Mouse (Mus musculus) T-helper 17 cell (primary cell): ENCODE results near the gene 4933417A18Rik.
"Not testable (repeated sequence)": the region's sequence is repeated elsewhere in the genome, so short reads cannot be mapped to it uniquely, and the experiment has no call there.

Experiments
- in situ Hi-C, 2 experiments: fragments of 300-600 bp; cut with MboI, MseI; formaldehyde crosslinking; loops; 1 replicate in 1 of 2; 2 replicates in 1 of 2; pipeline ENCODE4 v1.15.1; 2025; ENCODE audit warnings: high pct_unique_total_duplicates in 2 of 2

Gene 4933417A18Rik

GRCm38 (mm10) chr13:34973770-34974169 is 49.6 kb downstream of the 4933417A18Rik start:
- in situ Hi-C loops: no loop called here

GRCm38 (mm10) chr13:34976116-34976515 is 51.9 kb downstream of the 4933417A18Rik start:
- in situ Hi-C loops: no loop called here

GRCm38 (mm10) chr13:34977410-34977809 is 53.2 kb downstream of the 4933417A18Rik start:
- in situ Hi-C loops: no loop called here

GRCm38 (mm10) chr13:34978635-34979034 is 54.4 kb downstream of the 4933417A18Rik start:
- in situ Hi-C loops: not testable (repeated sequence)

- in situ Hi-C loops: not testable (repeated sequence)
Measured at GRCm38 (mm10) chr13:34983479-34983878, 59.3 kb downstream of the 4933417A18Rik start.

- in situ Hi-C loops: no loop called here
Measured at GRCm38 (mm10) chr13:34991581-34992273, 67.5 kb downstream of the 4933417A18Rik start.

GRCm38 (mm10) chr13:34993085-34993484 is 68.9 kb downstream of the 4933417A18Rik start:
- in situ Hi-C loops: no loop called here

- in situ Hi-C loops: no loop called here
Measured at GRCm38 (mm10) chr13:34993595-34993982, 69.4 kb downstream of the 4933417A18Rik start.

GRCm38 (mm10) chr13:34993983-34994811 is 70.0 kb downstream of the 4933417A18Rik start:
- in situ Hi-C loops: no loop called here

- in situ Hi-C loops: no loop called here
Measured at GRCm38 (mm10) chr13:34995925-34996324, 71.7 kb downstream of the 4933417A18Rik start.
